Mouse (Mus musculus) heart, embryonic 10.5 days (tissue): Measurements from ENCODE around the gene Sdf4. TPM values are rescaled to one million over a fixed set of nuclear protein-coding genes. Genes with fewer than 3 reads are reported as not detected.

Source experiments
- DNase-seq: peaks from one replicate; pipeline ENCODE4 v3.0.0-alpha.2; 2017; ENCODE audit warnings: low spot score
- H3K27ac ChIP-seq: fragments of 300-500 bp; sonication (generic); 2 replicates; pipeline ENCODE4 v1.5.1; 2016; ENCODE audit warnings: mild to moderate bottlenecking
- H3K27me3 ChIP-seq: fragments of 300-500 bp; sonication (generic); 2 replicates; pipeline ENCODE4 v1.6.1; 2016; ENCODE audit warnings: mild to moderate bottlenecking; ENCODE audit not compliant: poor library complexity, insufficient read depth, severe bottlenecking
- H3K36me3 ChIP-seq: fragments of 300-500 bp; sonication (generic); 2 replicates; pipeline ENCODE4 v1.6.1; 2016; ENCODE audit warnings: mild to moderate bottlenecking, moderate library complexity
- H3K4me1 ChIP-seq: fragments of 300-500 bp; sonication (generic); 2 replicates; pipeline ENCODE4 v1.6.1; 2016; ENCODE audit warnings: mild to moderate bottlenecking
- H3K4me3 ChIP-seq: fragments of 300-500 bp; sonication (generic); 2 replicates; pipeline ENCODE4 v1.5.1; 2016; ENCODE audit warnings: mild to moderate bottlenecking, moderate library complexity
- H3K9me3 ChIP-seq: fragments of 300-500 bp; sonication (generic); 2 replicates; pipeline ENCODE4 v1.6.1; 2016; ENCODE audit warnings: mild to moderate bottlenecking, moderate library complexity
- WGBS: fragments of 180-500 bp; shearing (Covaris S2); methylation state at CpG from one replicate; pipeline ENCODE4 v1.1.7; 2016; 5-methylcytosine and 5-hydroxymethylcytosine counted together
- polyA plus RNA-seq: library from polyadenylated mRNA; unstranded; fragments of >200 nt; fragmentation: Nextera tagmentation; extraction: Ambion mirVana; gene quantifications from 2 replicates; pipeline ENCODE4 v1.2.1, GENCODE M21; 2016

Gene Sdf4
- polyA plus RNA-seq, 1 experiment from 2014 or later, result 139 TPM

DNA sequence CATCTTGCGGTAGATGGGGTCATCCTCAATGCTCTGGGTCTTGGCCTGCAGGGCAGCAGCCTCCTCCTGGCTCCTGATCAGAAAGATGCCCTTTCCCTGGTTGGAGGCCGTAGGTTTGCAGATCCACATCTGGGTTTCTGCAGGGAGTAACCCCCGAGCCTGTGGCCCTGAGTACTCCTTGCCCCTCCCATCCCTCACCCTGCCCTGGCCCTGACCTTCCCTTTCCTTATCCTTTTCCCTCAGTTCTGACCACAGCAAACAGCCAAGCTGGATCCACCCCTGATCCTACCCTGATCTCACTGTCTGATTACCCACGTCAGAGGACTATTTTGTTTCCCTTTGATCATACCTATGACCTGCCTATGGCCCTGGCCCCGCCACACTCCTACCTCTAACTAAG is 52.1 kb downstream of the Sdf4 start:
- H3K36me3 ChIP-seq, result no peaks in the 10 kb centered on the region
- no peak for DNase-seq
- H3K4me1 ChIP-seq, result peaks cover 7% of the 10 kb centered on the region
- 60% methylated on average over 5 of the region's 5 CpGs for WGBS
- peaks cover 7% of the 10 kb centered on the region; the same call in 1 of the 2 replicates for H3K27me3 ChIP-seq
- no peaks in the 10 kb centered on the region for H3K9me3 ChIP-seq
- H3K27ac ChIP-seq, result 0 out of 2 replicates have a peak overlapping the region, but pooled peaks have one; percentile 29
- H3K4me3 ChIP-seq, result no peak overlapping the region

DNA sequence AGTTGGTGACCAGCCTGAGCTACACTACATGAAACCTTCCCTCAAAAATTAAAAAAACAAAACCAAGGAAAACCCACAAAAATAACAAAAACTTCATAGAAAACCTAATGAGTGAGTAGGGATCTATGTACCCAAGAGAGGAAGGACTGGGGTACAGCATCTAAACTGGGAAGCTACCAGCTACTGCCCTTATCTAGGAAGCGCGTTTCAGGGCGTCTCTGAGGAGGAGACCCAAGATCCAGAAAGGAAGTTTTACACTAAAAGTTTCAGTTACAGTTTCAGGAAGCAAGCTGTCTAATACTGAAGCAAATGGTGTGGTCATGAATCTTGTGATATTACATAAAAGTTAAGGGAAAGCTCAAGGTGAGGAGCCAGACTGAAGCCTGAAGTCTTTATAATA is 57.1 kb downstream of the Sdf4 start:
- Histone ChIP-seq H3K9me3 (no peaks in the 10 kb centered on the region), H3K4me3 (no peak overlapping the region), H3K27ac (no peak overlapping the region), H3K36me3 (no peaks in the 10 kb centered on the region), H3K4me1 (peaks cover 24% of the 10 kb centered on the region; the same call in 1 of the 2 replicates), H3K27me3 (peaks cover 4% of the 10 kb centered on the region; the same call in 1 of the 2 replicates)
- WGBS, result 60% methylated on average over 3 of the region's 3 CpGs
- no peak for DNase-seq

GRCm38 (mm10) chr4:156050391-156050980 is 57.8 kb downstream of the Sdf4 start:
- no peaks in the 10 kb centered on the region for H3K9me3 ChIP-seq
- 68% methylated on average over 6 of the region's 6 CpGs for WGBS
- H3K36me3 ChIP-seq, result no peaks in the 10 kb centered on the region
- peaks cover 22% of the 10 kb centered on the region; the same call in 1 of the 2 replicates for H3K4me1 ChIP-seq
- H3K27ac ChIP-seq, result no peak overlapping the region
- no peak overlapping the region for H3K4me3 ChIP-seq
- peak; percentile 66 for DNase-seq
- peaks cover 4% of the 10 kb centered on the region; the same call in 1 of the 2 replicates for H3K27me3 ChIP-seq

DNA sequence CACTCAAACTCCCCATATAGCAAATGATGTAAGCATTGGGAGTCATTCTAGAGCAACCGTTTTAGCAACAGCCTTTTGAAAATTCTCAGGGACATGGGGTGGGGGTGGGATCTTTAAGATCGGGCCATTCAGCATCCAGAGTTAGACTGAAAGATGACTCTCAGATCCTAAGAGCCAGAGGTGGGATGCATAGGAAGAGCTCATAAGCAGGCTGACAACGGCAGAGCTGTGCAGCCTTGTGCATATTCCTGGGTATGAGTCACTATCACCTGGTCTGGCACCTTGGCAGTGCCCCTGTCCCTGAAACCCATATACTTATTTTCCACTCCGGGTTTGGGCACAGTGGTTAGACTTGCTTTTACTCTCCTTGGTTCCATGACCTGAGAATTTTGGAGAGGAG is 60.4 kb downstream of the Sdf4 start:
- Histone ChIP-seq H3K27me3 (peaks cover 7% of the 10 kb centered on the region; the same call in 1 of the 2 replicates), H3K36me3 (no peaks in the 10 kb centered on the region), H3K4me1 (peaks cover 22% of the 10 kb centered on the region; the same call in 1 of the 2 replicates), H3K4me3 (no peak overlapping the region), H3K9me3 (no peaks in the 10 kb centered on the region), H3K27ac (no peak overlapping the region)
- peak; percentile 54 for DNase-seq
- 57% methylated on average over 4 of the region's 4 CpGs for WGBS

GRCm38 (mm10) chr4:156054130-156054529 is 61.5 kb downstream of the Sdf4 start:
- Histone ChIP-seq H3K27me3 (peaks cover 11% of the 10 kb centered on the region), H3K4me3 (no peak overlapping the region), H3K9me3 (no peaks in the 10 kb centered on the region), H3K4me1 (peaks cover 24% of the 10 kb centered on the region; the same call in 1 of the 2 replicates), H3K27ac (no peak overlapping the region), H3K36me3 (no peaks in the 10 kb centered on the region)
- WGBS, result 83% methylated on average over 4 of the region's 4 CpGs
- DNase-seq, result no peak

GRCm38 (mm10) chr4:156054606-156055005 is 61.9 kb downstream of the Sdf4 start:
- no peak overlapping the region for H3K27ac ChIP-seq

DNA sequence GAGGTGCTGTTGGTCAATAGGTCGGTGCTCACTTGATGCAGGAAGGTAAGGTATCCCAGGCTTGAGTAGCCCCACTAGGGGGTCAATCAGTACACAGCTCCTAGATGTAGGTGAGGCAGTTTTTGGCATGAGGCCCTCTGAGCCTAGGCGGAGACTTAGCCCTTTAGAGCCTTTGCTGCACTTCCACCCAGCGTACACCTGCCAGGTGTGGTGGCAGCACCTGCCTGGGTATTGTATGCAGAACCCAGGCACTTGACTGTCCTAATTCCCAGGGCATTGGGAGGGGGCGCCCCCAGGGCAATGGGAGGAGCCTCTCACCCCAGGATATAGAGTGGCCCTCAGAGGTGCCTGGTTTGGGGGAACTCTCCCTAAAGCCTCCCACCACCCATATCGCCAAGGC is 62.5 kb downstream of the Sdf4 start:
- H3K4me1 ChIP-seq, result peaks cover 25% of the 10 kb centered on the region; the same call in 1 of the 2 replicates
- no peak for DNase-seq
- 86% methylated on average over 5 of the region's 5 CpGs for WGBS

More at GRCm38 (mm10) chr4:156054606-156055005, 61.9 kb downstream of the Sdf4 start:
- Histone ChIP-seq H3K9me3 (no peaks in the 10 kb centered on the region), H3K4me3 (no peak overlapping the region), H3K4me1 (peaks cover 26% of the 10 kb centered on the region; the same call in 1 of the 2 replicates), H3K27me3 (peaks cover 16% of the 10 kb centered on the region), H3K36me3 (no peaks in the 10 kb centered on the region)
- no peak for DNase-seq
- WGBS, result 85% methylated on average over 6 of the region's 6 CpGs

GRCm38 (mm10) chr4:156057702-156058101 is 65.0 kb downstream of the Sdf4 start:
- Histone ChIP-seq H3K4me1 (peaks cover 18% of the 10 kb centered on the region; the same call in 1 of the 2 replicates), H3K4me3 (no peak overlapping the region), H3K27ac (no peak overlapping the region), H3K9me3 (no peaks in the 10 kb centered on the region), H3K27me3 (peaks cover 33% of the 10 kb centered on the region), H3K36me3 (no peaks in the 10 kb centered on the region)
- no peak for DNase-seq
- WGBS, result 74% methylated on average over 10 of the region's 10 CpGs

More for the DNA sequence above, 62.5 kb downstream of the Sdf4 start:
- H3K4me3 ChIP-seq, result no peak overlapping the region
- H3K27me3 ChIP-seq, result peaks cover 21% of the 10 kb centered on the region
- no peak overlapping the region for H3K27ac ChIP-seq
- no peaks in the 10 kb centered on the region for H3K9me3 ChIP-seq
- H3K36me3 ChIP-seq, result no peaks in the 10 kb centered on the region

DNA sequence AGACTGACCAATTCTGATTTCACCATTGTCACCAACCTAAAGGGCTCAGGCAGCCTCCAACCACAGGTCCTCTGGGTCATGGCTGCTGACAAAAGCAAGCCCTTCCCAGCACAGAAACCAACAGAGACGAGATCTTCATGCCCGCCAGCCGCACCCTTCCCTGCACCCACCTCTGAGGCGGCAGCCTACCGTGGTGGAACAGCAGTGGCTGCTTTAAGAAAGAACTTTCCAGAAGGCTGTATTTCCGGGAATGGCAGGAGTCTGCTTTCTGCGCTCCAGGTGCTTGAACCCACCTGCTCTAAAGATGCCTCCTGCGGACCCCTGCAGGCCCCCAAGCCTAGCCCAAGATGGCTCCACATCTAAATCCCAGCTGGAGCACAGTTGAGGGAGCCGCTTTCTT is 66.2 kb downstream of the Sdf4 start:
- no peak for DNase-seq
- H3K27me3 ChIP-seq, result peaks cover 33% of the 10 kb centered on the region
- peaks cover 7% of the 10 kb centered on the region; the same call in 1 of the 2 replicates for H3K4me1 ChIP-seq
- peak overlapping the region; percentile 17 for H3K4me3 ChIP-seq
- H3K9me3 ChIP-seq, result no peaks in the 10 kb centered on the region
- WGBS, result 60% methylated on average over 9 of the region's 9 CpGs
- H3K27ac ChIP-seq, result peak overlapping the region; percentile 44; the same call in 1 of the 2 replicates
- no peaks in the 10 kb centered on the region for H3K36me3 ChIP-seq

- H3K27ac ChIP-seq, result peak within 1 kb of the TSS; percentile 44; the same call in 1 of the 2 replicates
- no peaks in the 10 kb centered on the region for H3K9me3 ChIP-seq
- H3K4me1 ChIP-seq, result peaks cover 5% of the 10 kb centered on the region; the same call in 1 of the 2 replicates
- no peak for DNase-seq
- peak within 1 kb of the TSS; percentile 17 for H3K4me3 ChIP-seq
- WGBS, result 42% methylated on average over 5 of the region's 5 CpGs
- no peaks in the 10 kb centered on the region for H3K36me3 ChIP-seq
- peaks cover 33% of the 10 kb centered on the region for H3K27me3 ChIP-seq
Measured at GRCm38 (mm10) chr4:156059261-156059660, 66.6 kb downstream of the Sdf4 start, which contains the start of gene Ttll10. Gene Ttll10, minus strand, starts transcription at chr4:156059414.

GRCm38 (mm10) chr4:156059713-156060112 is 67.0 kb downstream of the Sdf4 start:
- Histone ChIP-seq H3K4me3 (peak overlapping the region; percentile 17; the same call in 1 of the 2 replicates), H3K9me3 (no peaks in the 10 kb centered on the region), H3K27me3 (peaks cover 33% of the 10 kb centered on the region), H3K4me1 (peaks cover 5% of the 10 kb centered on the region; the same call in 1 of the 2 replicates), H3K36me3 (no peaks in the 10 kb centered on the region), H3K27ac (peak overlapping the region; percentile 44; the same call in 1 of the 2 replicates)
- no peak for DNase-seq
- 27% methylated on average over 10 of the region's 10 CpGs for WGBS
